Mouse (Mus musculus): ENCODE data around the gene Insyn1. TPM values are rescaled to one million over a fixed set of nuclear protein-coding genes. Genes with fewer than 3 reads are reported as not detected.

Insyn1 gene
- not detected for total RNA-seq (2023)

GRCm38 (mm10) chr9:58487851-58488801 lies at the start of gene Insyn1:
Insyn1 (plus strand) TSS chr9:58488603.

Other genes with a start within 250 kb of the Insyn1 start
- 87.8 TPM for gene Pml, start 238.8 kb upstream of the Insyn1 start, total RNA-seq (2023)
- 23.8 TPM for gene Stoml1, start 235.4 kb upstream of the Insyn1 start, total RNA-seq (2023)
- not detected for gene Loxl1, start 175.4 kb upstream of the Insyn1 start, total RNA-seq (2023)
- gene Tbc1d21, start 118.1 kb upstream of the Insyn1 start, total RNA-seq (2023), result not detected
- 0.23 TPM for gene Cd276, start 66.8 kb downstream of the Insyn1 start, total RNA-seq (2023)
- 124 TPM for gene Nptn, start 93.6 kb downstream of the Insyn1 start, total RNA-seq (2023)